Comparison of ENCODE assay signal across 8 mouse cellular contexts in the genomic region with DNA sequence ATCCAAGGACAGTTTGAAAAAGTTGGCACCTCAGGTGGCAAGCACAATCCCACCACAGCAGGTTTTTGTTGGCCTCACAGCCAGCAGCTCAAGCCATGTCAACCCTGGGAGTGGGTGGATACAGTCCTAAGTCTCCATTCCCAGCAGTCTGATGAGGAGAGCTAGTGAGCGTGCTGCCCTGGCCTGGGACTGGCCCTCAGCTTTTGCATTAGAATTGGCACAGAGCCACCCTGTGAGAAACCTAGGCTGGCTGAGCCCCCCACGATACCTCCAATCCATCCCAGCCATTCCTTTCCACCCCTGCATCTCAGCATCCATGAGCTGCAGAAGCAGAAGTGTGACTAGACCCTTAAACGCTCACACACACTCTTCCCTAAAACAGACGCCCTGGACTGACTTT.
A peak's percentile ranks its signal among the peaks of the same experiment; 100 is the strongest.
DNase-seq lines count a peak whose midpoint lies in the region; ATAC-seq and TF ChIP-seq lines count a peak whose summit lies in the region.
"Had no signal": no experiment of that assay in that cellular context is flagged by ENCODE, and none has a peak within 500 bp of the region (broad histone marks: within the 10 kb centered on the region; RNA-seq: fewer than 3 reads in every experiment).

No protein-coding gene starts in this region.

- DNase-seq in lung, postnatal 0 days (ENCODE audit: low spot score), result no peak
- no peak for DNase-seq in lung, postnatal 25 days (ENCODE audit: low spot score)
- no peak for DNase-seq in liver, embryonic 13.5 days
- DNase-seq in cerebellum, adult 9-10 months, result no peak
- no peak for DNase-seq in left cerebral cortex, postnatal 36 days (ENCODE audit: low spot score in 2 of 2)
- DNase-seq in frontal cortex, adult 2 months (ENCODE audit: extremely low spot score in 1 of 2, low spot score in 1 of 2), result no peak

- H3K27ac ChIP-seq in lung, postnatal 0 days (ENCODE audit: low read length), result peak overlapping the region; percentile 55
- peak overlapping the region; percentile 90 for H3K27ac ChIP-seq in liver, embryonic 13.5 days

- TF ChIP-seq CTCF in lung, postnatal 0 days (IDR thresholded peaks at IDR 0.05), result no peak

- H3K27me3 ChIP-seq in lung, postnatal 0 days (replicated peaks; ENCODE audit: insufficient read depth, low read length), result no peaks in the 10 kb centered on the region
- H3K27me3 ChIP-seq in liver, embryonic 13.5 days, result no peaks in the 10 kb centered on the region
- H3K27me3 ChIP-seq: Patski had no signal

- 8% methylated on average over 4 of the region's 4 CpGs for WGBS in lung, postnatal 0 days
- WGBS in liver, embryonic 13.5 days (ENCODE audit: insufficient replicate concordance), result 24% methylated on average over 4 of the region's 4 CpGs

- no peaks in the 10 kb centered on the region for H3K9me3 ChIP-seq in lung, postnatal 0 days (ENCODE audit: low read length)
- no peaks in the 10 kb centered on the region for H3K9me3 ChIP-seq in liver, embryonic 13.5 days (replicated peaks)

- peak overlapping the region; percentile 19 for H3K4me2 ChIP-seq in lung, postnatal 0 days (replicated peaks; ENCODE audit: low read depth, low read length)
- peak overlapping the region; percentile 68 for H3K4me2 ChIP-seq in liver, embryonic 13.5 days

- intact Hi-C loops in left cerebral cortex, postnatal 36 days (cut with DNase I), result no loop called here

- no peak for TF ChIP-seq EP300 in lung, postnatal 0 days (IDR thresholded peaks at IDR 0.05)

- no peak overlapping the region for H3K4me3 ChIP-seq in lung, postnatal 0 days (ENCODE audit: low read depth, low read length)
- no peak overlapping the region for H3K4me3 ChIP-seq in liver, embryonic 13.5 days (replicated peaks)

- H3K4me1 ChIP-seq in lung, postnatal 0 days (ENCODE audit: insufficient read depth, low read depth, low read length), result peaks cover 49% of the 10 kb centered on the region; the same call in 1 of the 2 replicates
- peaks cover 90% of the 10 kb centered on the region for H3K4me1 ChIP-seq in liver, embryonic 13.5 days (replicated peaks)

- H3K36me3 ChIP-seq in lung, postnatal 0 days (ENCODE audit: insufficient read depth, low read length), result no peaks in the 10 kb centered on the region
- H3K36me3 ChIP-seq in liver, embryonic 13.5 days, result 0 out of 2 replicates have a peak, but pooled peaks cover 2% of the 10 kb centered on the region

- H3K9ac ChIP-seq in lung, postnatal 0 days (replicated peaks; ENCODE audit: low read depth), result no peak overlapping the region
- peak overlapping the region; percentile 69 for H3K9ac ChIP-seq in liver, embryonic 13.5 days

- ATAC-seq in lung, postnatal 0 days, result peak; percentile 24; the same call in 1 of the 2 replicates
- peak; percentile 38 for ATAC-seq in granulocyte monocyte progenitor cell, adult 5-6 weeks (replicated peaks; ENCODE audit: poor library complexity, severe bottlenecking)
- peak; percentile 39 for ATAC-seq in liver, embryonic 13.5 days (ENCODE audit: low read depth)
- ATAC-seq: Patski had no signal
